Mouse (Mus musculus) MEL (cell line): ENCODE measurements around the gene Pam16. TPM values are rescaled to one million over a fixed set of nuclear protein-coding genes. Genes with fewer than 3 reads are reported as not detected.

ENCODE experiments used
- DNase-seq: peaks from one replicate; pipeline ENCODE4 v3.0.0; 2011; ENCODE audit warnings: low read depth, low spot score
- H3K27ac ChIP-seq: 2 replicates; pipeline ENCODE4 v1.5.1; 2012; ENCODE audit warnings: low read depth, mild to moderate bottlenecking, control low read depth, low read length, moderate library complexity; ENCODE audit not compliant: control insufficient read depth
- H3K27me3 ChIP-seq, 2 experiments: fragments of 150-350 bp in 1 of 2; sonication (generic) in 1 of 2; 2 replicates each; pipeline ENCODE4 v1.6.1; 2012; ENCODE audit warnings: low read length in 2 of 2, mild to moderate bottlenecking in 2 of 2, improper control_type of control experiment in 1 of 2, moderate library complexity in 1 of 2; ENCODE audit not compliant: insufficient read depth in 2 of 2, control insufficient read depth in 1 of 2
- H3K36me3 ChIP-seq, 2 experiments: 2 replicates each; pipeline ENCODE4 v1.6.1; 2012 to 2014; ENCODE audit warnings: low read length in 2 of 2, improper control_type of control experiment in 1 of 2, inconsistent platforms in 1 of 2, mild to moderate bottlenecking in 1 of 2; ENCODE audit not compliant: insufficient read depth in 2 of 2, control insufficient read depth in 1 of 2
- H3K4me1 ChIP-seq, 2 experiments: fragments of 150-350 bp in 1 of 2; sonication (generic) in 1 of 2; 2 replicates each; pipeline ENCODE4 v1.6.1; 2012; ENCODE audit warnings: low read length in 2 of 2, improper control_type of control experiment in 1 of 2, mild to moderate bottlenecking in 1 of 2; ENCODE audit not compliant: insufficient read depth in 2 of 2, control insufficient read depth in 1 of 2
- H3K4me3 ChIP-seq, 2 experiments: fragments of 150-350 bp in 1 of 2; sonication (generic) in 1 of 2; 2 replicates each; pipeline ENCODE4 v1.5.1; 2012; ENCODE audit warnings: low read depth in 2 of 2, low read length in 2 of 2, mild to moderate bottlenecking in 2 of 2, moderate library complexity in 2 of 2, control low read depth in 1 of 2, improper control_type of control experiment in 1 of 2; ENCODE audit not compliant: control insufficient read depth in 1 of 2, insufficient read depth in 1 of 2
- H3K79me2 ChIP-seq: 2 replicates; pipeline ENCODE4 v1.6.1; 2012; ENCODE audit warnings: mild to moderate bottlenecking, low read length, moderate library complexity; ENCODE audit not compliant: control insufficient read depth, poor library complexity, insufficient read depth
- H3K9ac ChIP-seq: 2 replicates; pipeline ENCODE4 v1.6.1; 2012; ENCODE audit warnings: low read depth, mild to moderate bottlenecking, control low read depth, low read length, moderate library complexity; ENCODE audit not compliant: control insufficient read depth, poor library complexity, severe bottlenecking
- H3K9me3 ChIP-seq: fragments of 150-350 bp; sonication (generic); replicated peaks from 2 replicates; pipeline ENCODE4 v1.6.1; 2012; ENCODE audit warnings: mild to moderate bottlenecking, low read length, improper control_type of control experiment, moderate library complexity; ENCODE audit not compliant: insufficient read depth
- CHD2 ChIP-seq: IDR thresholded peaks from 2 replicates; pipeline ENCODE4 v1.6.1; 2011; ENCODE audit warnings: low read length, improper control_type of control experiment
- CTCF ChIP-seq, 3 experiments: IDR thresholded peaks in 2 of 3; conservative IDR thresholded peaks in 1 of 3; 2 replicates each; pipeline ENCODE4 v1.5.1; 2011 to 2012; ENCODE audit warnings: low read length in 3 of 3, low read depth in 2 of 3, mild to moderate bottlenecking in 2 of 3, improper control_type of control experiment in 1 of 3, inconsistent platforms in 1 of 3, mixed read lengths in 1 of 3, moderate library complexity in 1 of 3; ENCODE audit not compliant: control insufficient read depth in 1 of 3, insufficient read depth in 1 of 3, poor library complexity in 1 of 3, severe bottlenecking in 1 of 3
- E2F4 ChIP-seq: IDR thresholded peaks from 2 replicates; pipeline ENCODE4 v1.6.1; 2011; ENCODE audit warnings: low read depth, low read length, improper control_type of control experiment, borderline replicate concordance
- ELF1 ChIP-seq: IDR thresholded peaks from 2 replicates; pipeline ENCODE4 v1.6.1; 2014; ENCODE audit warnings: low read depth, mild to moderate bottlenecking, inconsistent platforms, low read length, improper control_type of control experiment, moderate library complexity
- EP300 ChIP-seq, 2 experiments: IDR thresholded peaks; 2 replicates each; pipeline ENCODE4 v1.6.1; 2011; ENCODE audit warnings: improper control_type of control experiment in 2 of 2, low read length in 2 of 2, low read depth in 1 of 2, mild to moderate bottlenecking in 1 of 2
- ETS1 ChIP-seq: IDR thresholded peaks from 2 replicates; pipeline ENCODE4 v1.6.1; 2012; ENCODE audit warnings: low read depth, mild to moderate bottlenecking, inconsistent platforms, low read length, improper control_type of control experiment, moderate library complexity
- GABPA ChIP-seq: IDR thresholded peaks from 2 replicates; pipeline ENCODE4 v1.6.1; 2012; ENCODE audit warnings: low read depth, mild to moderate bottlenecking, inconsistent platforms, low read length, improper control_type of control experiment, moderate library complexity
- GATA1 ChIP-seq: IDR thresholded peaks from 2 replicates; pipeline ENCODE4 v1.6.1; 2011; ENCODE audit warnings: low read depth, low read length, improper control_type of control experiment
- HCFC1 ChIP-seq: IDR thresholded peaks from 2 replicates; pipeline ENCODE4 v1.6.1; 2012; ENCODE audit warnings: low read depth, mild to moderate bottlenecking, inconsistent platforms, low read length, improper control_type of control experiment, moderate library complexity
- JUND ChIP-seq: IDR thresholded peaks from 2 replicates; pipeline ENCODE4 v1.6.1; 2011; ENCODE audit warnings: low read depth, mild to moderate bottlenecking, improper control_type of control experiment, low read length
- KAT2A ChIP-seq: conservative IDR thresholded peaks from 2 replicates; pipeline ENCODE4 v1.6.1; 2012; ENCODE audit warnings: low read depth, low read length, improper control_type of control experiment, inconsistent platforms
- MAFK ChIP-seq: IDR thresholded peaks from 2 replicates; pipeline ENCODE4 v1.6.1; 2011; ENCODE audit warnings: low read depth, mild to moderate bottlenecking, low read length, improper control_type of control experiment, borderline replicate concordance
- MAX ChIP-seq: IDR thresholded peaks from 2 replicates; pipeline ENCODE4 v1.6.1; 2011; ENCODE audit warnings: low read length, improper control_type of control experiment
- MAZ ChIP-seq: IDR thresholded peaks from 2 replicates; pipeline ENCODE4 v1.6.1; 2012; ENCODE audit warnings: low read depth, mild to moderate bottlenecking, inconsistent platforms, low read length, improper control_type of control experiment
- MEF2A ChIP-seq: IDR thresholded peaks from 2 replicates; pipeline ENCODE4 v1.6.1; 2014; ENCODE audit warnings: low read depth, mild to moderate bottlenecking, inconsistent platforms, low read length, improper control_type of control experiment; ENCODE audit not compliant: poor library complexity, insufficient replicate concordance, severe bottlenecking; ENCODE audit errors: extremely low read depth
- MXI1 ChIP-seq: IDR thresholded peaks from 2 replicates; pipeline ENCODE4 v1.6.1; 2011; ENCODE audit warnings: mild to moderate bottlenecking, low read depth, low read length, improper control_type of control experiment
- MYC ChIP-seq: IDR thresholded peaks from 2 replicates; pipeline ENCODE4 v1.6.1; 2011; ENCODE audit warnings: low read depth, mild to moderate bottlenecking, low read length, improper control_type of control experiment, moderate library complexity
- POLR2A ChIP-seq, 2 experiments: IDR thresholded peaks; 2 replicates each; pipeline ENCODE4 v1.6.1; 2011 to 2012; ENCODE audit warnings: low read length in 2 of 2, mild to moderate bottlenecking in 2 of 2, control low read depth in 1 of 2, improper control_type of control experiment in 1 of 2, low read depth in 1 of 2, moderate library complexity in 1 of 2; ENCODE audit not compliant: control insufficient read depth in 1 of 2, insufficient read depth in 1 of 2, poor library complexity in 1 of 2
- POLR2AphosphoS5 ChIP-seq: IDR thresholded peaks from 2 replicates; pipeline ENCODE4 v1.6.1; 2012; ENCODE audit warnings: low read depth, borderline replicate concordance, mild to moderate bottlenecking, inconsistent platforms, low read length, moderate library complexity, mixed read lengths
- RAD21 ChIP-seq: IDR thresholded peaks from 2 replicates; pipeline ENCODE4 v1.6.1; 2011; ENCODE audit warnings: mild to moderate bottlenecking, low read depth, low read length, improper control_type of control experiment
- RCOR1 ChIP-seq: IDR thresholded peaks from 2 replicates; pipeline ENCODE4 v1.6.1; 2012; ENCODE audit warnings: low read depth, mild to moderate bottlenecking, inconsistent platforms, low read length, improper control_type of control experiment
- SMC3 ChIP-seq: IDR thresholded peaks from 2 replicates; pipeline ENCODE4 v1.6.1; 2011; ENCODE audit warnings: low read depth, low read length, improper control_type of control experiment
- TAL1 ChIP-seq: IDR thresholded peaks from 2 replicates; pipeline ENCODE4 v1.6.1; 2012; ENCODE audit warnings: mild to moderate bottlenecking, inconsistent platforms, low read length, moderate library complexity, mixed read lengths
- TCF12 ChIP-seq: IDR thresholded peaks from 2 replicates; pipeline ENCODE4 v1.6.1; 2014; ENCODE audit warnings: low read depth, mild to moderate bottlenecking, inconsistent platforms, low read length, improper control_type of control experiment, moderate library complexity
- UBTF ChIP-seq: IDR thresholded peaks from 2 replicates; pipeline ENCODE4 v1.6.1; 2012; ENCODE audit warnings: low read depth, mild to moderate bottlenecking, inconsistent platforms, low read length, improper control_type of control experiment, moderate library complexity, borderline replicate concordance; ENCODE audit not compliant: insufficient read depth
- USF1 ChIP-seq: IDR thresholded peaks from 2 replicates; pipeline ENCODE4 v1.6.1; 2014; ENCODE audit warnings: low read depth, mild to moderate bottlenecking, inconsistent platforms, low read length, improper control_type of control experiment, moderate library complexity
- USF2 ChIP-seq, 2 experiments: IDR thresholded peaks; 2 replicates each; pipeline ENCODE4 v1.6.1; 2011 to 2012; ENCODE audit warnings: improper control_type of control experiment in 2 of 2, low read length in 2 of 2, borderline replicate concordance in 1 of 2, inconsistent platforms in 1 of 2, low read depth in 1 of 2, mild to moderate bottlenecking in 1 of 2; ENCODE audit not compliant: insufficient read depth in 1 of 2
- ZC3H11A ChIP-seq: IDR thresholded peaks from 2 replicates; pipeline ENCODE4 v1.6.1; 2012; ENCODE audit warnings: low read depth, mild to moderate bottlenecking, inconsistent platforms, low read length, improper control_type of control experiment
- ZKSCAN1 ChIP-seq: IDR thresholded peaks from 2 replicates; pipeline ENCODE4 v1.6.1; 2012; ENCODE audit warnings: low read depth, mild to moderate bottlenecking, inconsistent platforms, low read length, improper control_type of control experiment, moderate library complexity
- ZNF384 ChIP-seq: IDR thresholded peaks from 2 replicates; pipeline ENCODE4 v1.6.1; 2012; ENCODE audit warnings: low read depth, mild to moderate bottlenecking, inconsistent platforms, low read length, improper control_type of control experiment
- polyA plus RNA-seq, 2 experiments: library from polyadenylated mRNA; stranded (reverse) in 1 of 2; unstranded in 1 of 2; fragments of >175 nt in 1 of 2; fragments of >200 nt in 1 of 2; gene quantifications; 2 replicates each; pipeline versions ENCODE4 v1.2.1 to v1.2.4; 2012; ENCODE audit warnings: low replicate concordance in 2 of 2, low read depth in 1 of 2; ENCODE audit not compliant: insufficient read length in 2 of 2, insufficient read depth in 1 of 2, missing spikeins in 1 of 2
- total RNA-seq: library from RNA; depleted of rRNA; stranded (reverse); fragments of 300-350 nt; gene quantifications from 2 replicates; pipeline ENCODE4 v1.2.3, GENCODE M21; 2012

Pam16 gene
- total and polyA plus RNA-seq, 3 experiments, result 13.6 to 121 TPM; not detected in 1

GRCm38 (mm10) chr16:4652707-4653416 is 28.1 kb upstream of the Pam16 start:
- no peaks in the 10 kb centered on the region for H3K79me2 ChIP-seq
- TF ChIP-seq POLR2AphosphoS5 (no peak), JUND (no peak), MXI1 (no peak), TAL1 (no peak), HCFC1 (no peak), GATA1 (no peak), E2F4 (no peak), MAFK (no peak), CHD2 (no peak), ELF1 (no peak), MEF2A (no peak), MYC (no peak), SMC3 (no peak), EP300 (IDR thresholded peaks at IDR 0.05; ENCODE audit: low read depth in 1 of 2, low read length in 2 of 2) (no peak), MAX (no peak), USF1 (no peak), TCF12 (no peak), MAZ (no peak)
- TF ChIP-seq, all 39 proteins: peak for 0
- Histone ChIP-seq H3K9ac (no peak overlapping the region), H3K4me1 (no peaks in the 10 kb centered on the region), H3K36me3 (no peaks in the 10 kb centered on the region), H3K9me3 (no peaks in the 10 kb centered on the region), H3K27me3 (no peaks in the 10 kb centered on the region), H3K4me3 (no peak overlapping the region), H3K27ac (no peak overlapping the region)
- DNase-seq, result no peak

GRCm38 (mm10) chr16:4651624-4652023 is 26.8 kb upstream of the Pam16 start:
- TF ChIP-seq ZC3H11A (no peak), GABPA (no peak), RCOR1 (no peak), CHD2 (no peak), POLR2AphosphoS5 (no peak), ZKSCAN1 (no peak), UBTF (no peak), POLR2A (IDR thresholded peaks at IDR 0.05; ENCODE audit: control insufficient read depth in 1 of 2, insufficient read depth in 1 of 2, low read depth in 1 of 2, low read length in 2 of 2, poor library complexity in 1 of 2) (no peak), ELF1 (no peak), KAT2A (no peak), ZNF384 (no peak), SMC3 (no peak), MYC (no peak), ETS1 (no peak), HCFC1 (no peak), MXI1 (no peak), CTCF (IDR thresholded peaks at IDR 0.05 in 2 of 3, conservative IDR thresholded peaks at IDR 0.05 in 1 of 3; ENCODE audit: control insufficient read depth in 1 of 3, insufficient read depth in 1 of 3, low read depth in 2 of 3, low read length in 3 of 3, poor library complexity in 1 of 3, severe bottlenecking in 1 of 3) (no peak), USF2 (IDR thresholded peaks at IDR 0.05; ENCODE audit: borderline replicate concordance in 1 of 2, insufficient read depth in 1 of 2, low read depth in 1 of 2, low read length in 2 of 2) (no peak), RAD21 (no peak)
- no peaks in the 10 kb centered on the region for H3K36me3 ChIP-seq
- no peak overlapping the region for H3K4me3 ChIP-seq
- no peaks in the 10 kb centered on the region for H3K4me1 ChIP-seq
- no peaks in the 10 kb centered on the region for H3K27me3 ChIP-seq
- no peaks in the 10 kb centered on the region for H3K79me2 ChIP-seq
- DNase-seq, result no peak
- no peak overlapping the region for H3K9ac ChIP-seq
- no peak overlapping the region for H3K27ac ChIP-seq
- H3K9me3 ChIP-seq, result no peaks in the 10 kb centered on the region
